Mouse (Mus musculus) liver (tissue): ENCODE data around the gene Liph.
"Not testable (repeated sequence)": the region's sequence is repeated elsewhere in the genome, so short reads cannot be mapped to it uniquely, and the experiment has no call there.

ENCODE experiments used
- DNase-seq: peaks from one replicate; pipeline ENCODE4 v3.0.0-alpha.2; 2020; ENCODE audit warnings: mixed read lengths

Liph gene

DNA sequence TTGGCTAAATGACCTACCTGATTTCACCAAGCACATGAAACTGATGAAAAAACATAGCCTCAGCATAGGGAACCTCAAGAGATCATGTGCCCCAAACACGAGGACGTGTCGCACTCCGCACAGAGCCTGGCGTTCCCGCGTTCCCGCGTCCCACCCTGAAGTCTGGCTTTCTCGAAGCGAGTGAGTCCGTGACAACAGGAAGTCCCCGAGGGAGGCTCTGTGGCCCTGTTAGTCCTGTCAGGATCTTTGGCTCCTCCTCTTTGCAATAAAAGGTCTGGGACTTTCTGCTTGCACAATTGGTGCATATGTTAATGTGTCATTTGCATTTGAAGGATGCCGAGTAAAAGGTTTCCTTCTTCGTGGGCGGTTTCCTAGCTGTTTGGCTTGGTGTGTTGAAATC, at the start of gene Liph:
Gene Liph (minus strand): TSS at position 360 of the 400 bp plus-strand sequence.
- peak; percentile 67 for DNase-seq

DNA sequence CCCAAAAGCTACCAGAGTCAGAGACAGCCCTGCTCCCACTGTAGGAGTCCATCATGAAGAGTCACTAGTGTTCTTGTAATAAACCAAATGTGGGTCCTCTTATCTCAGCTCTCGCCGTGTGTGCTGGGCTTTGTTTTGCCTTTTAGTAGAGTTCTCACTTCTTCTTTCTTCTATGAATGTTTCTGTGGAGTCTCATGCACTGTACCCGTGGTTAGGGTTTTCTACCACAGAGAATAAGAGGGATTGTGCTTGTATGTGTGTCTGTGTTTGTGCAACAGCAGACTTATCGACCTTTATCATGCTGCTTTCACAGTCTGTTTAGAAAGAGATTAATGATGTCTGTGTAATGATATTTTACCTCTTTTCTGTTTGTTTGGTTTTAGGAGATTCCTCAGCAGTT, 48.4 kb upstream of the Liph start:
- DNase-seq, result no peak

DNA sequence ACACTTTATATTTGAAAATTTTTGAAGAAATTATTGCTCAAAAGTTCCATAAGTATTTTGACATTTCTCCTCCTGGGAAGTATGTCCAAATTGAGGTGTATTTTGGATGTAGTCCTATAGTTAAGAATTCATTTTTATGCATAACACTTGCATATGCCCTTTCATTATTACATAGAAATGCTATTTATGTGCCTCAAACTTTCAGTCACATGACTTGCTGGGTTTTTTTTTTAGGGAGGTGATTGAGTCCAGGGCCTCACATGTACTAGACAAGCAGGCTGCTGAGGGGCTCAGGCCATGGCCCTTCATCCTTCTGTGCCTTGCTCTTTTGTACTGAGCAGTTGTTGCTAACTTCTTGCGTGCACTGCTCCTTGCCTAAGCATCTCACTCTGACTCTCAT, 44.5 kb upstream of the Liph start:
- DNase-seq, result no peak

DNA sequence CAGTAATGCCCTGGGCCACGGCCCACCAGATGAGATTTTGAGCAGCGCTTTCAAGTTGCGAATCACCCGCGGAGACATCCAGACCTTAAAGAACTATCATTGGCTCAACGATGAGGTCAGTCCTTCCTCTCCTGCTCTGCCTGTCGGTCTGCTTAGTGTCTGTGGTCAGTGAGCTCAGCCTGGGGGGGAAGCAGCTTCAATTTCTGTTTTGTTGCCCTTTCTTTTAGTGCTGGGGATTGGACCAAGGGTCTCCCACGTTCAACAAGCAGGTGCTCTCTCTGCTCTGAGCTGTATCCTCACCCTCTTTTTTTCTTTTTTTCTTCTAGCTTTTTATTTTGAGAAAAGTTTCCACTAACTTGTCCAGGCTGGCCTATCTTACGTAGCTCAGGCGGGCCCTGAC, 43.1 kb upstream of the Liph start:
- no peak for DNase-seq

DNA sequence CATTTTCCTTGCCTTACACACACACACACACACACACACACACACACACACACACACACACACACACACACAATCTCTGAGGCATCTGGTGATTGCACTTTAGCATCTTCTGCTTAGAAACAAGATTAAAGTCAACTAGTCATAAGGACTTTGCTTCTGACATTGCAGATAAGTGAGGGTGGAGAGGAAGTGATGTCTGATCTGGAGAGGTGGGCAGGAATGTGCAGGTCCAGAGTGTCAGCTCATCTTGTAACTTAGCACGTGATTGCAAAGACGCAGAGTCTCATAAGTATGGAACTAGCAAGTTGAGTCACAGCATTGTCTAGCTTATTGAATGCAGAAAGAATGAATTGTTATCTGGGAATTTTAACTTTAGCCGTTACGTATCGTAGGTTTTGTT, 32.0 kb upstream of the Liph start:
- DNase-seq, result no peak

DNA sequence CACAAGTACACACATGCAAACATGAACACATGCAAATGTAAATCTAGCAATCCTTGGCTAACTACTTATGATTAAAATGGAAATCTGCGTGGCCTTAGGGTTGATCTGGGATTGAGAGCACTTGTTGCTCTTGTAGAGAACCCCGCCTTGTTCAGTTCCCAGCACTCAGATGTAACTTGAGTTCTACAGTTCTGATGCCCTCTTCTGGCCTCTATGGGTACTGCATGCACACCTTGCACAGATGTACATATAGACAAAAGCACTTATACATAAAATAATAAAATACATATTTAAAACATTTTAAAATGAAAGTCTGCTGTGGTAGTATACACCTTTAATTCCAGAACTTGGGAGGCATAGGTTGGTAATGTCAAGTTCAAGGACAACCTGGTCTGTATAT, 26.7 kb upstream of the Liph start:
- peak; percentile 45 for DNase-seq

DNA sequence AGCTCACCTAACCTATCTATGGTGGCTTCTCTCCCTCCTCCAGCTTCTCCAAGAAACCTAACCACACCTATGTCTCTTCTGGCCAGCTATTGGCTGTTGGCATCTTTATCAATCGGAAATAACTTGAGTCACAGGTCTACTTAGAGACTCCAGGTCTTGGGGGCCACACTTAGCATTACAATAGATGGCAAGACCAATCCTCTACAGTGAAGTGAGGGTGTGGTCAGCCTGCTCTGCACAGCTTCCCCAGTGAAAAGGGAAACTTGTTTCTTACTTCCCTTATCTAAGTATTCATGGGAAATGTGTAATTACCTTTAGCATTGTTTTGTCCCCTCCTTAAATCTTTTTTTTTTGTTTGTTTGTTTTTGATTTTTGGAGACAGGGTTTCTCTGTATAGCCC, 20.1 kb upstream of the Liph start:
- no peak for DNase-seq

DNA sequence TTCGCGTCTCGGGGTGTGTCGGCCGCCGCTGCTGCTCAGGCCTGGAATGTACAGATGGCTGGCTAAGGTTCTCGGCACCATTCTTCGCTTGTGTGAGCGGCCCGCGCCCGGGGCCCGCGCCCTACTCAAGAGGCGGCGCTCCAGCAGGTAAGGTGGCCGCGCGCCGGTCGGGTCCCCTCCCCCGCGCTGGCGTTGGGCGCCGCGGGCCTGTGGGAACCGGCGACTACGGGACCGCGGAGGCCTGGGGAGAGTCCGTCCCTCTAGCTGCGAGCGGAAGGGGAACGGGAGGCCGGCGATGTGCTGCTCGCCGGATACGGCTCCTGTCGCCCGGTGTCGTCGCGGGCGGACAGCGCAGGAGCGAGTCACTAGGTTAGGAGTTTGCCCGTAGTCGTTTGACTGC, 14.1 kb upstream of the Liph start:
- peak; percentile 72 for DNase-seq

DNA sequence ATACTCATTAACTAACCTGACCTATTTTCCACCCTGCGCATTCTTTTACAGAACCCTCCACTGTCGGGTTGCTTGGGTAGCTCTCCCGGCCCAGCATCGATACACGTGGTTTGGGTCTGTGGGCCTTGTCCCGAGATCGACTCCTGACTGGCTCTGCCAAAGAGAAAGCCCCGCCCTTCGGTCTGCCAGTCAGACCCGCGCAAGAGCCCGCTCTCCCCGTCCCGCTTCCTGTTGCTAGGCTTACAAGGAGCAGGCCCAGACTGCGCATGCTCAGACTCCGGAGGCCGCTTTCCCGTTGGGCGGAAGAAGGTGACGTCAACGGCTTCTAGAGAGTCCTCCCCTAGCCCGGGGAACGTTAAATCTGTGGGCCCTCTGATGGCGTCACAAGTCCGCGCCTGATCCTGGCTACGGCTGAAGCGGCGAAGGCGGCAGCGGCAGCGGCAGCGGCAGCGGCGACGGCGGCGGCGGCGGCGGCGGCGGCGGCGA, 13.7 kb upstream of the Liph start, which contains the start of gene Senp2:
Gene Senp2 (plus strand): TSS at position 386 of the 486 bp plus-strand sequence.
- peak; percentile 100 for DNase-seq

DNA sequence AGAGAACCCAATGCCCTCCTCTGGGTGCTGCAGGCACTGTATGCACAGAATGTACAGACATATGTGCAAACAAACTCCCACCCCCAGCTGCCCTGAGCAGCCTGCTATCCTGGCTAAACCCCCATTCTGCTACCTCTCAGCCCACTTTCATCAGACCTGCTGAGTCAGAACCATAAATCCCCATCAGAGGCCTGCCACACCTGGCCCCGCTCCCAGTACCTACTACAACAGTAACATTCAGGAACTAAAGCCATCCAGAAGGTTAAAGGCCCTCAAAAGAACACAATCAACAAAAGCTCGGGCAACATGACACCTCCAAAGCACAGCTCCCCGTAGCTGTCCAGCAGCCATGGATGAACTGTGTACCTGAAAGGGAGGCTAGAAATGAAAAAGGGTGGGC, 6.1 kb upstream of the Liph start:
- DNase-seq, result no peak

DNA sequence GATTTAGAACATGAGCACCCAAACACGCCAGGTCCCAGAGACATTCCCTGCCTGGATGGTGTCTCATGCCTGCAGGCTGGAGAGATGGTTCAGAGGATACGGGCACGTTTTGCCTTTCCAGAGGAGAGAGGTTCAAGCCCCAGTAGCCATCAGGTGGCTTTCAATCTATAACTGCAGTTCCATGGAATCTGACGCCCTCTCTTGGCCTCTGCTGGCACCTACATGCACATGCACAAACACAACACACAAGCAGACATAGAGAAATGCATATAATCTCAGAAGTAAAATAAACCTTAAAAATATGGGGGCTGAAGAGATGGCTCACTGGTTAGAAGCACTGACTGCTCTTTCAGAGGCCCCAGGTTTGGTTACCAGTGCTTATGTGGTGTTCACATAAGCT, 5.7 kb upstream of the Liph start:
- DNase-seq, result no peak

DNA sequence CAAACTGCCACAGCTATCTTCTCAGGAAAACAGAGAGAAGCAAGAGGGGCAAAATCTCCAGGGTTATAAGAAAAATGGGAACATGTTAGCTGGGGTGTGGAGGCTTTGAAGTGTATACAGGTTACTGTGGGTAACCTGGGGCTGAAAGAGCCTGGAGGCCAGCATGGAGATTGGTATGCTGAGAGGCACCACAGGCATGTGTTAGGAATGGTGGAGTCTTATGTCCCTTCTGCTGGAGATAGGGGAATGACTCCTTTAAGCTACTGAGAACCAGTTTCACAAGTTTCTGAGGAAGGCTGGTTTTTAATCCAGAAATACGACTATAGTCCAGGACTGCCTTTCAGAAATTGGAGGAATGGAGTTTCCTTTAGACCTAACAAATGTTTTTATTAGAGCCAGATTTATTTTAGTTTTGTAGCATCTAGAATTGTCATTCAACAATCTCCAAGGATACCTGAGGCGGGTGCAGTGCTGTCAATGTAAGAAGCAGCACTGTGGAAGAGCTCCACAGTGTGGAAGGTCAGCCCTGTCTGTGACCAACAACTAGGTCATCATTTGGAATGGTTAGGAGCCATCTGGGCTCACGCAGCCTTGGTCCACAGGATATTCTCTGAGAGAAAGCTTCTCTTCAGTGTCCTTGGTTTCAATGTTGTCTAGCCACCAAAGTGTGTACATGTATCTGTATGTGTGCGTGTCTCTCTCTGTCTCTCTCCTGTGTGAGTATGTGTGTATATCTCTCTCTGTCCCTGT, 4.7 kb upstream of the Liph start:
- DNase-seq, result no peak

DNA sequence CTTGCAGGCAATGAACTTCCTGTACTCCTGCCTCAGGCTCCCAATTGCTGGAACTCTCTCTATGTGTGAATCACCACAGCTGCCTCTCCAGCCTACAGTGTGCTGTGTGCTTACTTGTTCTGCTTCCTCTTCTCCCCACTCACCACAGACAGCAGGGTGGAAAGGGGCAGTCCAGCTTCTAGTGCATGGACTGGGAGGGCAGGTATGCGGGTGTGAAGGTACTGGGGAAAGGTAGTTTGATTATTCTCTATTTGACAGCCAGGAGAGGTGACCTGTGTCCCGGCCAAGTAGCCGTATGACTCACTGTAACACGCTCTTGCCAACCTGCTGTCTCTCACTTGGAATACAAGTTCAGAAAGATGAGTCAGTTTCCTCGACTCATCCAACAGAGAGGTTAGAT, 2.6 kb upstream of the Liph start:
- no peak for DNase-seq

DNA sequence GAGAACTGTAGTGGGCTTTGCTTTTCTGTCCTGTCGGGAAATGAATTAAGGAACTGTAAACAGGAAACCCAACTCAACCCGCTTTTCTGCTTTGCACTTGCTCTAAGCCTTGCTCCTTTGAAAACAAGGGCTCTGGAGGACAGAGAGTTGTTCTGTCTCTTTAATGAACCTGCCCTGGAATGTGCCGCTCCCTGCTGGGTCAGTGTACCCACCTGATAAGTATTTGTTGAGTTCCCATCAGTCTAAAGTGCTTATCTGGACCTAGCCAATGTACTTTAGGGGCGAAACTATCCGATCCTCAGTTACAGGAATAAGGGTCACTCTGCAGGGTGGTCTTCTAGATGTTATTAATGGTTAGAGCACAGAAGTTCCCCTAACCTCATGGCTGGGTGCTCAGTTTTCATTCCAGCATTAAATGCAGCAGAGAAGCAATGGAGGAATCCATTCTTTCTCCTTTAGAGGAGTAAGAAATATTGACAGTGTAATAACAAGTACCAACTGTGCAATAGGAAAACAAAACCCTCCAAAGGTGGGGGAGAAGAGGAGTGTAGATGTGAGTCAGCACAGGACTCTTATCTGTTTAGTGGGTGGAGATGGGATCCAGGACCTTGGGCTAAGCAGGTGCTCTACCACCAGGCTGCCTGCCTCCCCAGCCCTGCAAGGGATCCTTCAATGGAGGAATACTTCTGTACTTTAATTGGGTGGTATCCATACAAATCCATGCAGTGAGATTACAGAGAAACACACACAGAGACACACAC, 1.6 kb upstream of the Liph start:
- DNase-seq, result peak; percentile 79

DNA sequence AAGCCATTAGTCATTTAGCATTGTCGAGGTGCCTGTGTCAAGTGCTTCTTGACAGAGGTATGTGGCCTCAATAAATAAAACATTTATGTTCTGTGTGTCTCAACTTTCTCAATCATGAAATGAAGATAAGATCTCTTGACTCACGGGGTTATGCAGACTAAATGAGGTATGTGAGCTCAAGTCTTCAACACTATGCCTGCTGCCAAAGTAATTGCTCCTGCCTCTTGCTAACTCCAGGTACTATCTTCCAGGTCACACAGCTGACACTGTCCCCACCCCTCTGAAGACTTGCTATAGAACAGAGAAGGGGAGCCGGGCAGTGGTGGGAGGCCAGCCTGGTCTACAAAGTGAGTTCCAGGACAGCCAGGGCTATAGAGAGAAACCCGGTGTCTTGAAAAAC, 939 bp upstream of the Liph start:
- peak; percentile 61 for DNase-seq

DNA sequence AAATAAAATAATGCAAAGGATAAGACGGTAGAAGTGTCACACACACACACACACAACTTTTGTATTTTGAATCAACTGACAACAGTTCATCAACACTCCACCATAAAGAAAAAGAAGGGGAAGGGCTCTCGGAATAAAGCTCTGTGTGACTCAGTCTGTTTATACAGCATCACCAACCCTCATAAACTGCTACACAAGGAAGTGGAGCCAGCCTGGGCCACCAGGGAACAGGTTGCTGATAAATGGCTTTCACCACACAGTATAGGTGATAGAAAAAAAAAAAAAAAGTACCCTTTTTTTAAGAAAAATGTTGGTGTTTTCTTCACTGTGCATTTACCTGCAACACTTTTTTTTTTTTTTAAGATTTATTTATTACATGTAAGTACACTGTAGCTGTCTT, 3.7 kb downstream of the Liph start:
- no peak for DNase-seq

DNA sequence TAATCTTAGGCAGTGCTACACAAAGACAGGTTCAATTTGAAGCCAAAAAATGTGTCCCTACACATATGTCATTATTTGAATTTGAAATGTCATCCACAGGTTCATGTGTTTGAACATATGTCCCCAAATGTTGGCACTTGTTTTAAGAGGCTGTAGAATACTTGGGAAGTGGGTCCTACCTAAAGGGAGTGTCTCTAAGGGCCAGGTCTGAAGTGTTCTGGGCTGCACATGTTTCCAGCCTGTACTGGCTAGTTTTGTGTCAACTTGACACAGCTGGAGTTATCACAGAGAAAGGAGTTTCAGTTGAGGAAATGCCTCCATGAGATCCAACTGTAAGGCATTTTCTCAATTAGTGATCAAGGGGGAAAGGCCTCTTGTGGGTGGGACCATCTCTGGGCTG, 4.6 kb downstream of the Liph start:
- not testable (repeated sequence) for DNase-seq

DNA sequence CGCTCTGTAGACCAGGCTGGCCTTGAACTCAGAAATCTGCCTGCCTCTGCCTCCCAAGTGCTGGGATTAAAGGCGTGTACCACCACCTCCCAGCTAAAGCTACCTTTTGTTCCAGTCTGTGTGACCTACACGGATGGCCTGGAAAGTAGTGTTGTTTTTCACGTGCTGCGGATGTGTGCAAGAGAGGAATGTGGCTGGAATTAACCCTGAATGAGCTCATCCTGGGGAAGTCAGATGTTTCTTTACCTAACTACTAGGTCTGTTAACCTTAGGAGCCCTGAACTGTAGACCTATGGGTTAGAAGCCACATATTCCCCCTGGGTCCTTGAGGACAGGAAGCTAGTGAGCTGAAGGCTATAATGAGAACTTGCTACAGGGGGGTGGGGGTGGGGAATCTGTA, 7.5 kb downstream of the Liph start:
- no peak for DNase-seq

DNA sequence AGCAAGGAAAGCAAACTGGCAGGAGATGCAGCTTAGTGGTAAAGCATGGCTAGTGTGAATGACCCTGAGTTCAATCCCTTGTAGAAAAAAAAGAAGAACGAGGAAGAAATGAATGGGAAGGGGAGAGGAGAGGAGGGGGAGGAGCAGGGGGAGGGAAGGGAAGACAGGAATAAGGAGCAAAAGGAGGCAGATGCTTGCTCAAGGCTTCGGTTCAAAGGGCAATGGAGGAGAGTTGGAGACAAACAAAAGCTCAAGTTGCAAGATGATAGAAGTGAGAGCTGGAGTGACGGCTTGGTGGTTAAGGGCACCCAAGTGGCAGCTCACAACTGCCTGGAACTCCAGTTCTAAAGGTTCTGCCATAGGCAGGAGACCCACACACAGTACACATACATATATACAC, 9.3 kb downstream of the Liph start:
- no peak for DNase-seq

DNA sequence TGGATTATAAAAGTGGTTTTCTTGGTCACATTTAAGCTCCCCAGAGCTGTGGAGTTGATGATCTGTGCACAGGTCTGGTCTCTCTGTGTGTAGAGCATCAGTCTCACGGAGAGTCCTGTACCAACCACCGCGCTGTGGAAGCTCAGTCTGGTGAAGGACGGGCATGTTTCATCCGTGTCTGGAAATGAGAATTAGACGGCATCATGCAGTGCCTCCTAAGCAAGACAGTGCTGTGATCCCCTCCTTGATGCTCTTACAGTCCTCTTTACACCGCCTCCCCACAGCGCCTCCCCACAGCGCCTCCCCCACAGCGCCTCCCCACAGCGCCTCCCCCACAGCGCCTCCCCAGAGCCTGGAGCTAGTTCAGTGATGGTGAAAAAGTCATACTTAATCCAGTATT, 11.4 kb downstream of the Liph start:
- no peak for DNase-seq

DNA sequence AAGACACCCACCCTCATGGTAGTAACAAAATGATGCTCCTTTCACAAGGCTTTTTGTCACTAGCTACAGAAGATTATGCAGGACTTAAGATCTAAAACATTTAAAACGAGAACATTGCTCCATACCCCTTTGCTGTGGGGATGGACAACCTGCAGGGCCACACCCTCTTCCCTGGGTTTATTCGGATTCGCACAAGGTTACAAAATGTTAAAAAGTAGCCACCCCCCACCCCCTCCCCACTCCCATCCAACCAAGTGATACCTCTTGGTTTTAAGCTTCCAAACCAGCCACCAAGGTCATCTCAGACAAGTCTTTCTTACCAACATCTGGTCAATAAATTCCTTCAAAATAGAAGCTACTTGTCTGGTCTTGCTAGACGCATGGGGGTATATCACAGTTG, 11.9 kb downstream of the Liph start:
- no peak for DNase-seq

DNA sequence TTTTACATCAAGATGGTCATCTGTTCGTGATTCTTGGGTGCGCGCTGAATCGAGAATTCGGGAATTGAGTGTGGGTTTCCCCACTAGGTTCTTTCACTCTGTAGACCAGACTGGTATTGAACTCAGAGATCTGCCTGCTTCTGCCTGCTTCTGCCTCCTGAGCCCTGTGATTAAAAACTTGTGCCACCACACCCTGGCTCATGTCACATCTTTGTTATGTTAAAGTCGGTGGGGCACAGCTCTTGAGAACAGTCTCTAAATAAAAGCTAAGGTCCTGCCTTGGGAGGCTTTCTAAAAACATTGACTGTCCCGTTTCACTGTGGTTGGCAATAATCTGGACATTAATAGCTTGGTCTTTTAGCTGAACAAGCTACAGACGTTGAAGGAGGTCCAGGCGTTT, 12.3 kb downstream of the Liph start:
- DNase-seq, result no peak

DNA sequence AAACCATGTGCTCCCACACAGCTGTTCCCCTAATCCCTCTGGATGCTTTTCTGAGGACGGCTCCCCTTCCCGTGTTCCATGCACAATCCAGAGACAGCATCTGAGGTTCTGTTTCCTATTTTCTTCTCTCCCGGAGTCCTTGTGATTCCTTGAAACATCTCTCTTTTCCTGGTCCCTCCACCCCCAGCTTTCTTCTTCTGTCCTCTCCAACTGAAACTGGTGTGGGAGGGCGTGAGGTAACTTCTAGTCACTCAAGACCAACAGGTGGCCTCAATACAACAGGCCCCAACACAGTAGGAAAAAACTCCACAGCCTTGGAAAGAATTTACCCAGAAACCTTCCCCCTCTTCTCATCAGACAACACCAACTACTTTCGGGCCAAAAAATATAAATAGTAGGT, 18.1 kb downstream of the Liph start:
- DNase-seq, result no peak

DNA sequence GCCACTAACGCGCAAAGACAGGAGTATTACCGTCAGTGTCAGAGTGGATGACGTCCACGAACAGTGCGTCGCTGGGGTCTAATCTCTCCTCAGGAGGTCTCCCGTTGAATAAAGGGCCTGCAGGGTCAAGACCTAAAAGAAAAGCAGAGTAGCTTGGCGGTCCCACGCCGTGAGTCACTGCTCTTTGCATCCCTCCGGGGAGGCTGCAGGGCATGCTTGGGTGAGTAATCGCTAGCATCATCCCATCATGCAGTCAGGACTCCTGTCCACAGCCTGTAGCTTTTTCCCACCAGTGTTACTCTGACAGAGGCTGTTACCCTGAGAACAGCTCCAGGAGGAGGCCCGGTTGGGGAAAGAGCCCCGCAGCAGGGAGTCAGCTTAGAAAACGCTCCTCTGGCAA, 19.3 kb downstream of the Liph start:
- no peak for DNase-seq
